Mouse (Mus musculus): ENCODE results near the gene Mamdc2.

Mamdc2 gene

GRCm38 (mm10) chr19:23273355-23274053, 174.7 kb downstream of the Mamdc2 start, which contains the start of gene Smc5:
Gene Smc5 (minus strand): TSS chr19:23273897.
- peak; percentile 92 for DNase-seq (ENCODE audit: low spot score)

GRCm38 (mm10) chr19:23256771-23257170, 191.5 kb downstream of the Mamdc2 start:
- no peak for DNase-seq (ENCODE audit: low spot score)
